Mouse (Mus musculus) cerebellum, adult 18-20 months (tissue): Measurements from ENCODE around the gene Prdm16.

Source experiments
- DNase-seq, 2 experiments: peaks; one replicate each; pipeline ENCODE4 v3.0.0; 2021

Gene Prdm16

DNA sequence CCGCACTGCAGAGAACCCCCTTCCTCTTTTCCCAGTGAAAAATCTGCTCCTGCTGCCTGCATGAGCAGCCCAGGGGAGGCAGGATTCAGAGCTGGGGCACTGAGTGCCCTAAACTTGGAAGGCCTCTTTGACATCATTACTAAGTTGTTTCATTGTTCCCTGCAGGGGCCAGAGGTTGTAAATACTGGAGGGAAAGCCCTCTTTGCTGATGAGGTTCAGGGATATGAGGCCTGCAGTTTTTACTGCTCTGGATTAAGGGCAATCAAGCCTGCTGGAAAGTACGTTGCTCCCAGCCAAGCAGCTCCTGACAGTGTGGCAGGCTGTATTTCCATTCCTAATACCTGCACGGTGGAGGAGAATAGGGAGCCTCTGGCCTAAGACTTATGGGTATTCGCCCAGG is 221.8 kb downstream of the Prdm16 start:
- no peak for DNase-seq

DNA sequence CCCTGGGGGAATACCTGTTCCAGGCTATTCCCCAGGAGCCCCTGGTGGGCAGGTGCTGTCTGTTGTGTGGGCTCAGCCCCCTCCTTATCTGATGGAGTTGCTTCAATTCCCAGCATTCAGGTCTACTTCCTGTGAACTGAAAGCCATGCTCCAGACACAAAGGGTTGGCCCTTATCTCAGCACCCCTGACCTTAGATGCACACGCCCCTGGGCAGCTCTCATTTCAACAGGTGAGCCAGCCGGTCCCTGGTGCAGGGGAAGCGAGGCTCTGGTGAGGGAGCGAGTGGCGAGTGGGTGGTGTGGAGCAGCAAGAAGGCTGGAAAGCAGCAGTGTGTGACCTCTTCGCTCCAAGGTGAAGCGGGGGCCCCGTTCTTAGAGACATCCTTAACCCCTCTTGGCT is 226.1 kb downstream of the Prdm16 start:
- DNase-seq, result no peak

- DNase-seq, result no peak
These were observed 226.8 kb downstream of the Prdm16 start for GRCm38 (mm10) chr4:154409841-154410240.

- DNase-seq, result no peak
These were observed 227.4 kb downstream of the Prdm16 start for GRCm38 (mm10) chr4:154409237-154409721.

- DNase-seq, result no peak
These were observed 233.7 kb downstream of the Prdm16 start for GRCm38 (mm10) chr4:154402948-154403347.

- no peak for DNase-seq
These were observed 234.4 kb downstream of the Prdm16 start for GRCm38 (mm10) chr4:154401982-154402932.

DNA sequence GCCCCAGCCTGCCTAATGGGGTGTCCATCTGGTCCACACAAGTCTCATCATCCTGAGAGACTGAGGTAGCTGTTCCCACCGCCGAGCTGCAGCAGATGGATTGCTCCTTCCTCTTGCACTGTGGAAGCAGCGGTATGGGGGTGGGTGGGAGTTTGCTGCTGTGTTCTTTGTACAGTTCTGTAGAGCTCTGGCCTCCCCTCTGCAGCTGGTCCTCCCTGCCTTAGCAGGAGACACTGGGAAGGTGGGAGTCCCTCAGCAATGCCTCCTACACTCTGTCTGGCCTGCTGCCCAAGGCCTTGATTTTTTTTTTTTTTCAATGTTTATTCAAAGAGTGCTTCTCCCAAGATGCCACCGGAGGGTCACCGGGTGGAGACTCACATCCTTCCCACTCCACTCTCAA is 235.3 kb downstream of the Prdm16 start:
- no peak for DNase-seq

GRCm38 (mm10) chr4:154400256-154401171 is 236.2 kb downstream of the Prdm16 start:
- no peak for DNase-seq

DNA sequence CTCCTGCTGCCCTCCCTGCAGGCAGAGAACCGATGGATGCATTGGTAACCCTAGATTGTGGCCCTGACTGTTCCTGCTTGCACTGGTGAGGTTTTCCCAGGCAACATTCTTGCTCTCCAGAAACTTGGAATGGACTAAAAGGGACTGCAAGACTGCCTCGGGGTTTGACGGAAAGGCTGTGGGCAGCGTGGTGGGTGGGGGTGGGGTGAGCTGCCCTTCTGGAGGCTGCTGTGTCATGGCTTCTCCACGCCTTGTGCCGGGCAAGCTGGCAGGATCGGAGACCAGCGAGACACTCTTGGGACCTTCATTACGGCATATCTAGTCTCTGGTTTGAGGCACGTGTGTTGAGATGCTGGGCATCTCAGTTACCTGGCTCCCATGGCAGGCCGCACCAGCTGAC is 237.0 kb downstream of the Prdm16 start:
- DNase-seq, result no peak

- DNase-seq, result no peak
These were observed 239.9 kb downstream of the Prdm16 start for GRCm38 (mm10) chr4:154396652-154397301.

DNA sequence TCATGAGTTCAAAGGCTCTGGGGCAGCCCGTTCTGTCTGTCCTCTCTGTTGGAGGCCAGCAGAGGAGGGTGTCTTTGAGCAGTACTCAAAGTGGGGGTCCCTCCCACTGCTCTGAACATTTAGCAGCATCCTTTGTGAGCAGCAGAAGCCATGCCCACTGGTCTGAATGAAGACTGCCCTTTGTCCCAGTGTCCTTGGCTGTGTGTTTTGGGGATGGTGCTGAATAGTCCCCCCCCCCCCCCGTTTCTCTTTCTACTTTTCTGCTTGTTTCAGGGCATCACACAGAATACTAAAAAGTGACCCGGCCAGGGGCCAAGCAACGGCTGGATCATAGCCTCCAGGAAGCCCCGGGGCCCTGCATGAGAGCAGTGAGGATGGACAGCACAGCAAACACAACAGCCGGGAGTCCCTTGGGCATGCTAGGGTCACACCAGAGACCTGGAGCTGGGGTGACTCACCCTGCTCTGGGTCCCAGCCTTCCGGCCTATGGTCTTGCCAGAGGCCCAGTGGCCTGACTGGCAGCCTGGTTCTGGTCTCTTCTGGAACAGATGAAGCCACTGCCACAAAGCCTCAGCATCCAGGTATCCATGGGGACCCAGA is 242.4 kb downstream of the Prdm16 start:
- DNase-seq, result peak in 1 of 2 experiments; percentile 5

DNA sequence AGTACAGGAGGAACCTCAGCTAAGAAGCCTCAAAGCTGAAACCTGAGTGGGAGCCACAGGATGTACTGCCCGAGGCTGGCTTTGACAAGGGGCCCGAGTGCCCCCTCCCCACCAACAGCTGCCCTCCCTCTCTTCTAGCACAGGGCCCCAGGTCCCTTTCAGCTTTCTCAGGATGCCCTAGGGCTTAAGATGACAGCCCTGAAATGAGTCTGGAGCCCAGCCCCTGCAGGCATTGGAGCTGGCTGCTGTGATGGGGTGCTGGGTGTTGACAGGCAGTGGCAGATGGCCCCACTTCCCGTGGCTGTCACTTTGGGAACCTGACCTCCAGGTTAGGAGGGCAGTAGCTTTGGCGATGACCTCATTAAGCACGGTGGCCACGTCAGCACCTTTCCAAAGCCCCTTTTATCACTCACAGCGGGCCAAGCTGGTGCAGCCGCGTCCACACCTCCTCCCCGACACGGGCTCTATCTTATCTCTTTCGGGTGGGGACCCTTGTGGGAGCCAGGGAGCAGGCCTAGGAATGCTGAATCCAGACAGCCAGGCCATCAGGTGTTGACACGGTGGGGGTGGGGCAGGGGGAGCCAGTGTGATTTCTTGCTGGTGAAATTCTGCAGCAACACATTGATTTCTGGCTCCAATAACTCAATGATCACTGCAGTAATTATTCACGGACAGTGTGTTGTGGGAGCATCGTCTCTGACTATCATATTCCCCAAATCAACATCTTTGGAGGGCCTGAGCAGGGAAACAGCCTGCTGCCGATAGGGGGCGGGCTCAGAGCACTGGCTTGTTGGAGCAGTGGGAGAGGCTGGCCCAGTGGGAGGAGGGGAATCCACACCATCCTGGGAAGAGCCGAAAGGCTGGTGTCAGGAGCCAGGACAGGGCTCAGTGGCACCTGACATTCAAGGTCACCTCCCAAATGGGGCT is 243.2 kb downstream of the Prdm16 start:
- peak; percentile 12 to 17 for DNase-seq

DNA sequence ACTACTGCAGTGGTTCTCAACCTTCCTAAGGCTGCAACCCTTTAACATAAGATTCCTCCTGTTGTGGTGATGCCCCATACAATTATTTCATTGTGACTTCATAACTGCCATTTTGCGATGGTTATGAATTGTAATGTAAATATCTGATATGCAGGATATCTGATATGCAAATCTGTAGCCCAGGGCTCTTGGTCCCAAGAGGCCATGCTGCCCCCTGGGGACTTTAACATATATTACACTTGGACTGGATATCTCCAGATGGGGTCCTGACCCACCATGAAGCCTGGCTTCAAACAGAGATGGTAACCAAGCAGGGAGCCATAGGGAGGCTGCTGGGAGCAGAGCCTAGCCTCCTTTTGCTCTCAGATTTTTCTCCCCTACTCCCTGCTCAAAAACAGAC is 244.0 kb downstream of the Prdm16 start:
- no peak for DNase-seq

GRCm38 (mm10) chr4:154390333-154391080 is 246.2 kb downstream of the Prdm16 start:
- DNase-seq, result peak in 1 of 2 experiments; percentile 13

DNA sequence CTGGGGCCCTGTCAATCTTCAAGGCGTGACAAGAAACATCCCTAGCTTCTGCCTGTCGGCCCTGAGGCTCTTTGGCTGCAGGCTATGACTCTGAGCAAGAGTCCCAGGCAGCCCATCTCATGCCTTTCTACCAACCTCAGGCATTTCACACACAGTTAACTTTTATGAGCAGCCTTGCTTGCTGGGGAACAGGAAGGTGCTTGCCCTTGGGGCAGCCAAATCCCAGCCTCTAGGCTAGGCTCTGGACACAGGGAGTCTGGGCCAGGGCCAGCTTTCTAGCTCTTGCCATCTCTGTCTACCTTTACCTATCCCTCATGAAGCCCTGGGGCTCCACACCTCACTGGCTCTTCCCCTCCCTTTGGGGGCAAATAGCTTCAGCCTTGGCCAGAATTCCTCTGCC is 247.0 kb downstream of the Prdm16 start:
- no peak for DNase-seq

- no peak for DNase-seq
These were observed 249.9 kb downstream of the Prdm16 start for GRCm38 (mm10) chr4:154386810-154387209.

GRCm38 (mm10) chr4:154385918-154386317 is 250.8 kb downstream of the Prdm16 start:
- no peak for DNase-seq

DNA sequence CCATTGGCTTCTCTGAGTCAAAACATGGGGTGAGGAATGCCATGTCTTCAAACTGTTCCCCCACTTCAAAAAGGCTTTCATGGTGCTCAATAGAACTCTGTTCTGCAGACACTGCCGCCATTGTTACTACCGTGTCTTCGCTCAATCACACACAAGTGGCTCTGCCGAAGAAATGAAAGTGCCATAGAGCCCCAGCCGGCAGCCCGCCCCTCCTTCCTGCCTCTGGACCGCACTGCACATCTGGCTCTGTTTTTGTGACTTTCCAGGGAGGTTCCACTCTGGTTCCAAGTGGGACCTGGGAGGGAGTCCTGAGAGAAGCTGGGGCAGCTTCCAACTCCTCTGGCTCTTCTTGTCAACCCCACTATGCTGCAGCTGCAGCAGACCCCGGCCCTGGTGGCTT is 251.5 kb downstream of the Prdm16 start:
- DNase-seq, result no peak

DNA sequence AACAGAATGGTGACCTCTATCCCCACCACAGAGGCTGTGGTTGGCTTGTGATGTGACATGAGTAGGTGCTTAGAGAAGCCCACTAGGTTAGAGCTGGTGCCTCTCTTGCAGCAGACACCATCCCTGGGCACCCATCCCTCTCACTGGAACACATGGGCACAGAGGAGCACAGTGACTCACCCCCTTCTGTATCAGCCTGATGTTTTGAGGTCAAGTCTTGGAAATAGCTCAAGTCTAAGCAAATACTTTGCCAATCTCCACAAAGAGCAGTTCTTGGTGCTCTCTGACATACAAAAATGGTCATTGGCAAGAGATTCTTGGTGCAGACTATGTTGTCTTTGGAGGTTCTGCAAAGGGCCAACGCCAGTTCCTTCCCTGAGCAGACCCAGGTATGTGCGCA is 257.8 kb downstream of the Prdm16 start:
- no peak for DNase-seq

- no peak for DNase-seq
These were observed 260.6 kb downstream of the Prdm16 start for GRCm38 (mm10) chr4:154375939-154376625.
